ENCODE assay signal across 13 mouse cellular contexts in the genomic region with DNA sequence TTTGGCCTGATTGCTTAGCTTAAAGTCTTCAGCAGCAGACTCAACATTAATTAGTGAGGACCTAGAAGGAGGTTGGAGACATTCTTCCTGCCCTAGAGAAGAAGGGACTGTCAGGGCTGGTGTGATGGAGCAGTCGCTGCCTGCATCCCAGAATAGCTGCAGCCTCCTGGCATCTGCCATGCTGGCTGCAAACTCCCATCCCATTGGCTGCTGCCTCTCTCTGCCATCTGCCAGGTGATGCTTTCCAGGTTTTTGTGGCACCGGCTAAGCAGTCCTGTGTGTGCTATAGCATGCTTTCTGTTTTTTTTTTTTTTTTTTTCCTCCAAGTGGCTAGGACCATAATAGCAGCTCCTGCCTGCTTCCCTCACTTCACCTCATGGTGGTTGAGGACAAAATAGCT. TPM values are rescaled to one million over a fixed set of nuclear protein-coding genes. Genes with fewer than 3 reads are reported as not detected.
DNase-seq lines count a peak whose midpoint lies in the region; ATAC-seq and TF ChIP-seq lines count a peak whose summit lies in the region.
"Had no signal": no experiment of that assay in that cellular context is flagged by ENCODE, and none has a peak within 500 bp of the region (broad histone marks: within the 10 kb centered on the region; RNA-seq: fewer than 3 reads in every experiment).

No protein-coding gene starts in this region.

- H3K4me1 ChIP-seq in ES-E14 (ENCODE audit: control insufficient read depth in 2 of 2, insufficient read depth in 2 of 2, low read length in 2 of 2, poor library complexity in 1 of 2): no peaks in the 10 kb centered on the region
- no peaks in the 10 kb centered on the region for H3K4me1 ChIP-seq in liver, embryonic 11.5 days (replicated peaks; ENCODE audit: control insufficient read depth, insufficient read depth, low read length)

- H3K9ac ChIP-seq in ES-E14 (ENCODE audit: insufficient read depth, low read depth, low read length, poor library complexity, severe bottlenecking): no peak overlapping the region
- no peak overlapping the region for H3K9ac ChIP-seq in liver, embryonic 11.5 days (ENCODE audit: low read depth, low read length)

- H3K4me3 ChIP-seq in ES-E14 (ENCODE audit: insufficient read depth in 1 of 2, low read depth in 1 of 2, low read length in 2 of 2, poor library complexity in 1 of 2, severe bottlenecking in 1 of 2): no peak overlapping the region
- H3K4me3 ChIP-seq in liver, embryonic 11.5 days (ENCODE audit: low read depth, low read length): no peak overlapping the region

- H3K9me3 ChIP-seq in ES-E14 (ENCODE audit: control insufficient read depth, insufficient read depth, low read depth, low read length): no peaks in the 10 kb centered on the region
- H3K9me3 ChIP-seq in liver, embryonic 11.5 days (ENCODE audit: control insufficient read depth, low read length): no peaks in the 10 kb centered on the region
- H3K9me3 ChIP-seq: G1E had no signal

- H3K4me2 ChIP-seq in liver, embryonic 11.5 days: no peak overlapping the region

- DNase-seq in ES-E14 (ENCODE audit: low read depth, low spot score): no peak
- peak; percentile 54 for DNase-seq in brain, embryonic 18.5 days (ENCODE audit: low read depth, low spot score)
- DNase-seq in frontal cortex, adult 2 months (ENCODE audit: extremely low spot score in 1 of 2, low spot score in 1 of 2): peak; percentile 75 to 76
- DNase-seq in left cerebral cortex, adult 18-20 months (ENCODE audit: low spot score in 2 of 2): peak; percentile 76 to 79
- DNase-seq in kidney, postnatal 36 days: no peak
- DNase-seq in liver, embryonic 11.5 days (ENCODE audit: low spot score): no peak
- DNase-seq in urinary bladder, adult 18-20 months (ENCODE audit: low spot score in 2 of 2): no peak
- DNase-seq: adrenal gland, adult 2 months; embryo, embryonic 11 days; lung, postnatal 36 days had no signal

- H3K27me3 ChIP-seq in liver, embryonic 11.5 days (replicated peaks; ENCODE audit: control insufficient read depth, insufficient read depth, low read length): no peaks in the 10 kb centered on the region

- H3K27ac ChIP-seq in ES-E14 (ENCODE audit: insufficient read depth, low read depth, low read length, poor library complexity, severe bottlenecking): no peak overlapping the region
- no peak overlapping the region for H3K27ac ChIP-seq in liver, embryonic 11.5 days (ENCODE audit: low read depth, low read length)

- no peaks in the 10 kb centered on the region for H3K36me3 ChIP-seq in ES-E14 (ENCODE audit: control insufficient read depth, insufficient read depth, low read length, poor library complexity, severe bottlenecking)
- no peaks in the 10 kb centered on the region for H3K36me3 ChIP-seq in liver, embryonic 11.5 days (ENCODE audit: control insufficient read depth, insufficient read depth, low read length)
- H3K36me3 ChIP-seq: G1E had no signal

- in situ Hi-C loops in ES-E14 (cut with MboI; ENCODE audit: low sequenced_read_pairs in 2 of 2, unreplicated experiment in 2 of 2): no loop called here

- WGBS in liver, embryonic 11.5 days: 66% methylated on average over 2 of the region's 2 CpGs

- no peak for ATAC-seq in liver, embryonic 11.5 days (replicated peaks; ENCODE audit: low FRiP score)
- no peak for ATAC-seq in erythroblast, adult 5-6 weeks (replicated peaks; ENCODE audit: low FRiP score, poor library complexity, severe bottlenecking)

TF ChIP-seq in ES-E14, 5 proteins besides CTCF, POLR2A, EP300 and RAD21:
- TF ChIP-seq HCFC1 (IDR thresholded peaks at IDR 0.05; ENCODE audit: borderline replicate concordance, insufficient read depth, low read length) (no peak), ZNF384 (IDR thresholded peaks at IDR 0.05; ENCODE audit: low read depth, low read length) (0 out of 2 replicates have a peak, but pooled peaks have one; percentile 22), MAFK (IDR thresholded peaks at IDR 0.05; ENCODE audit: insufficient read depth, low read depth, low read length) (no peak), ZC3H11A (IDR thresholded peaks at IDR 0.05; ENCODE audit: borderline replicate concordance, low read depth, low read length) (no peak), CHD2 (IDR thresholded peaks at IDR 0.05; ENCODE audit: low read depth, low read length) (no peak)

RNA-seq across cellular contexts. Expression of a gene that starts 16.7 kb away (rescaled TPM):
- 0.05 and 0.36 TPM in 2 replicates for total RNA-seq in ES-E14 (2012; rRNA removed)
- 63.6 and 64.7 TPM in 2 replicates for polyA plus RNA-seq in frontal cortex, adult 2 months (2012; rRNA removed)
- 10 to 100 TPM; 27.2 to 36.9 TPM for total RNA-seq in left cerebral cortex, adult 18-20 months (2021)
- 0.32 and 0.51 TPM in 2 replicates for polyA plus RNA-seq in liver, embryonic 11.5 days (2014; fragmentation: Nextera tagmentation; extraction: Ambion mirVana)
- total RNA-seq in erythroblast, adult 5-6 weeks (2015; ENCODE audit: low replicate concordance): not detected in 2 replicates
- total RNA-seq in erythroblast, adult 5-6 weeks (2017; ENCODE audit: low replicate concordance): 0.28 TPM in 1 of 2 replicates, not detected in the other
- total RNA-seq: hematopoietic stem cell, adult 5-6 weeks had no signal
- polyA plus RNA-seq: G1E had no signal

Comparison
In these comparisons a context has a peak if more than half of its experiments do, and no peak if none do; other contexts are left out.
1. DNase-seq: peak in brain, embryonic 18.5 days (single experiment), frontal cortex, adult 2 months (2 of 2) and left cerebral cortex, adult 18-20 months (2 of 2); none in ES-E14 (single experiment), kidney, postnatal 36 days (0 of 2), liver, embryonic 11.5 days (single experiment) and urinary bladder, adult 18-20 months (0 of 2).
2. RNA of a gene that starts 16.7 kb away (total RNA-seq): 27.2 to 36.9 TPM in left cerebral cortex, adult 18-20 months; 0.05 to 0.36 TPM in ES-E14 and 0.28 TPM in erythroblast, adult 5-6 weeks; every median in the first group is over 10 times any median in the second.